Mouse (Mus musculus): ENCODE results near the gene Esrp2.

DNA sequence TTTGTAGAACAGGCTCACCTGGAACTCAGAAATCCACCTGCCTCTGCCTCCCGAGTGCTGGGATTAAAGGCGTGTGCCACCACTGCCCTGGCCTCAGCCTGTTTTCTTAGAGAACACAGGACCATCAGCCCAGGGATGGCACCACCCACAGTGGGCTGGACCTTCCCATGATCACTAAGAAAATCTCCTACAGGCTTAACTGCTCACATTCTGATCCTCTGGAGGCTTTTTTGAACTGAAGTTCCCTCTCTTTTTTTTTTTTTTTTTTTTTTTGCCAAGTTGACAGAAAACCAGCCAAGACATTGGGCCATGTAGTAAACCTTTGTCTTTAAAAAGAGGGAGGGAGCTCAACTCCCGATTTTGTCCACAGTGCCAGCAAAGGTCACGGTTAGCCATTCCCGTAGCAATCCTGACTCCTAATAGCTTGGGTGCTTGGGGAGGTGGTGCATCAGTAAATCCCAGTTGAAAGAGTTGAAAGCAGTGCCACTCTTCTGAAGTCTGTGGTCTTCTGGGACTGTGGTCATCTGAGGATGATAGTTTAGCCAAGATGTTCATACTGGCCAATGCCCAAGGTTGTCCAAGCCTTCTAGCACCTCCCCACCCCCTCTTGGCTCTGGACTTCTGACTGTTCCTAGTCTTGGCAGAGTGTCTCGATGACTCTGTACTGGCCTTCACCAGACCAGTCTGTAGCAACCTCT, 11.2 kb upstream of the Esrp2 start:
- TF ChIP-seq CTCF (IDR thresholded peaks at IDR 0.05; ENCODE audit: low read depth, low read length) (no peak), GATA1 (IDR thresholded peaks at IDR 0.05; ENCODE audit: borderline replicate concordance, low read length) (no peak), POLR2AphosphoS5 (IDR thresholded peaks at IDR 0.05; ENCODE audit: insufficient replicate concordance, low read depth, low read length) (no peak), TAL1 (conservative IDR thresholded peaks at IDR 0.05; ENCODE audit: low read depth, low read length) (no peak), GATA2 (IDR thresholded peaks at IDR 0.05; ENCODE audit: borderline replicate concordance, low read depth, low read length) (no peak)

Data from G1E (cell line).